Mouse (Mus musculus) inflammation-experienced regulatory T-cells, adult 6 months (primary cell): ENCODE data around the gene Dhx33. TPM values are rescaled to one million over a fixed set of nuclear protein-coding genes. Genes with fewer than 3 reads are reported as not detected.
A peak's percentile ranks its signal among the peaks of the same experiment; 100 is the strongest.

Experiments
- ATAC-seq: one replicate; pipeline ENCODE4 v1.8.0; 2017
- polyA plus RNA-seq, 3 experiments: library from polyadenylated mRNA; unstranded; fragments of 100-300 nt; shearing (Covaris generic); gene quantifications; one replicate each; pipeline ENCODE4 v1.2.1; 2017

The Dhx33 gene
- 1 to 10 TPM; 4.8 to 6.8 (median 6.2) TPM for polyA plus RNA-seq

DNA sequence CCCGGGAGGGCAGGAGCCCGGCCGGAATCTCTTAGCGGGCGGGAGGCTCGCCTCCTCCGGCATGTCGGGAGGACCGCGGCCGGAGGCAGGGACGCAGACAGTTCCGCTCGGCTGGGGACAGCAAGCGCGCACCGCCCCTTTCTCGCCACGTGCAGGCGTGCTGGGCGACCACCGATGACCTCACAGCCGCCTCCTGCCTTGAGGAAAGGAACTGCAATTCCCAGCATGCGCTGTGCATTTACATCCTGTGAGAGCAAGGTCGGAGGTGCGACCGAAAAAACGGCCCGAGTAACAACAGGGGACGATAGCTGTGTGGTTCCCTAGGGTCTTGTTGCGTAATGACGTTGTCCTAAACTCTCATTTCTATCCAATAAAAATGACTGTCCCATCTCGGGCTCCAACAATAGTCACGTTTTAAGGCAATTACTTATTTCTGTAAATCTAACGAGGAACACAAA lies at the start of gene Dhx33:
TSS of gene Dhx33 (minus strand) at position 122 of the 458 bp plus-strand sequence.
- ATAC-seq = peak; percentile 94

- ATAC-seq = no peak
These were observed 48.3 kb upstream of the Dhx33 start for GRCm38 (mm10) chr11:71052554-71052953.

- ATAC-seq = no peak
These were observed 35.5 kb upstream of the Dhx33 start for GRCm38 (mm10) chr11:71039526-71040298.

DNA sequence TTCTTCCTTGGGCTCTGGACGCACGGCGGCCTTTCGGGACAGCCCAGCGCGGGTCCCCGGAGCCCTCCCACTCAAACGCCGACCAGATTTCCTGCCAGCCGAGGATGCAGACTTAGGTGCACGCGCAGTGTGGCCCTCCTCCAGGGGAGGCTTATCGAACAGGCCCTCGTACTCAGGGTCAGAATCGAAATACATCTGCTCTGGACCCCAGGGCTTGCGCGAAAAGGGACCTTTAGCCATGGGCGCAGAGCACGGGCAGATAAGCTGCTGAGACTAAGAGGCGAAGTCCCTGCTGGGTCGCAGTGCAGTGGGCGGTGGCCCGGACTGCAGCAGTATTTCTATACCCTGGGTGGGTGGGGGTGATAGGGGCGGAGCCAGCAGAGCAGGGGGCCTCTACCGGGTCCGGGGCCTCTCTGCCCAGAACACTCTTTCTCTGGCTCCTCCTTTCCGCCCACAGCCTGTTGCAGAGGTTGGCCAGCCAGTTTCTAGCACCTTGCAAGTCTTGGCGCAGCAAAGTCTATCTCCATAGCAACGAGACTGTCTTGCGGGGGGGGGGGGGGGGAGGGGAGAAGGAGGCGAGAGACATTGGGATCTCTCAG lies 29.0 kb upstream of the Dhx33 start, which contains the start of gene 6330403K07Rik:
TSS of gene 6330403K07Rik (minus strand) at position 351 of the 599 bp plus-strand sequence.
- ATAC-seq = peak; percentile 56

DNA sequence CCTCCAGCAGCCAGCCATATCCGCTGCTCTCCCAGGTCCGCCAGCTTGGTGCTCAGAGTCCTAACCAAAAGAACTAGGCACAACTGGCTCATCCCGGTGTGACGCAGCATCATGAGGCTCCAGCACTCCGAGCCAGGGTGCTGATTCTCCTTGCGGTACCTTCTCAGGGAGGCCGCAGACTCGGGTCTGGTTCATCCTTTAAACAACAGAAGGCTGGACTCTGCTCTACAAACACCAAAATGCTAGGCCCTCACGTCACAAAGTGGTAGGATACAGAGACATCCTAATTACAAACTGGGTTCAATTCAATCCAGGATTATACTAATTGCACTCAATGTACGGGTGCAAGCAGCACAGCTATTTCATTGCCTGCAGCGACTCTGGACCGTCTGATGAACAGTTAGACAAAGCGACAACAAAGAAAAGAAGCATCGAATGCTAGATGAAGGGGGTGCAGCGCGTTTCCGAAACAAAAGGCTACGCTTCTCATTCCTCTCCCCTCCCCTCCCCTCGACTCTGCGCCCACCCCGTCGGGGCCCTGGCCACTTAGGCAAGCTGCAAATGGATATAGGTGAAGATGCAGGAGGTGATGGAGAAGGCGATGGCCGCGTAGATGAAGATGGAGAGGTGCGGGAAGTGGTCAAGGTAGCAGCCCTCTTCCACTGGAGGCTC lies 28.4 kb upstream of the Dhx33 start:
- no peak for ATAC-seq

DNA sequence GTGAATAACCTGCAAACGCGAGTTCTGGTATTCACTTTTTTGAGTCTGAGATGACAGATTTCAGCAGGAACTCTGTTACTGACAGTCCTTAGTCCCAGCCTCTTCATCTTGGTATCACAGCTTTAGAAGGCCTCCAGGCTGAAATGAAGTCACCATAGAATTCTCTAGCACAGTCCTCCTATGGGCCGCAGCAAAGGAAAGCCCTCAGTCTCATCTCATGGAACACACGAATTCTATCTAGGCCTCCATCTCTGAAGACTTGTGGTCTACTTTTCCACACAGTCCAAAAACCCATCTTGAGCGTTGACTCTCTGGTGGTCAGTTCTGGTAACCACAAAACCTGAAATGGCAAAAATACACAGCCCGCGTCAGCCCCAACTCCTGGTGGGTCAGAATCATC lies 27.8 kb upstream of the Dhx33 start:
- ATAC-seq = no peak

DNA sequence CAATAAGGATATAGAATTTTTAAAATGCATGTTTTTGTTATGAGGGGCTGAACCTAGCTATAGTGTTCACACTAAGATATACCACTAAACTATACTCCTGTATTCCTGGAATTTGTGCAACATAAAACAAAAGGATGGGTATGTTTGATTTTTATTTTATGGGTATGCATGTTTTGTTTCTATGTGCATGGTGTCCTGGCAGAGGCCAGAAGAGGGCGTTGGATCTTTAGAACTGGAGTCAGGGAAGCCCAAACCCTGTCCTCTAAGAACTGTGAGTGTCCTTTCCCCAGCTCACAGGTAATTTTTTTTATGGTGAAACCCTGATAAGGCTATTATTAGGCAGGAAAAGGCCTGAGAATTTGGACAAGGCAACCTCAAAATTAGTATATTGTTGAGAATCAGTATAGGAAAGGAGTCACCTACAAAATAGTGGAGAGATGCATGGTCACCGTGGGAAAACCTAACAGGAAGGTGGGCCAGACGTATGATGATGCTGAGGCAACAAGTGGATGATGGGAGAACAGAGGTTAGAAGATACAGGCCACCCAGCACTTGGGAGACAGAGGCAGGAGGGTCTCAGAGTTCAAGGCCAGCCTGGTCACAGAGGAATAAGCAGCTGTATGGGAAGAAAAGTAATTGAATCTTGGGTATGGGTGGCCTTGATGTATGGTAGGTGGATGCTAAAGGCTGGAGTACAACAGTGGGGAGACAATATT lies 25.3 kb upstream of the Dhx33 start:
- no peak for ATAC-seq

DNA sequence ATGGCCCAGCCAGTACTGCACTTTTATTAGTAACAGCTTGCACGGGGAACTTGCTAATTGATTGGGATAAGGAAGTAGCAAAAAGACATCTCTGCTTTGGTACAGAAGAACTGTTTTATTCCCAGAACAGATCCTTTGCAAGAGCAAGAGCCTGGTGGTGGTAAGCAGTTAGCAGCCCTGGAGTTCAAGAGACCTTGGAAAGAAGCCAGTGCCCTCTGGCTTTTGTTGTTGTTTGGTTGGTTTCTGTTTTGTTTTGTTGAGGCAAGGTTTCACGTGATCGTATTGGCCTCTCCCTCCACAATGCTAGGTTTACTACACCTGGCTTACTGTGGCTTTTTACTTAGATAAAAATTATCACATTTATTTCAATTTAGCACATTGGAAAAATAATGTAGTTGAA lies 24.0 kb upstream of the Dhx33 start:
- no peak for ATAC-seq

DNA sequence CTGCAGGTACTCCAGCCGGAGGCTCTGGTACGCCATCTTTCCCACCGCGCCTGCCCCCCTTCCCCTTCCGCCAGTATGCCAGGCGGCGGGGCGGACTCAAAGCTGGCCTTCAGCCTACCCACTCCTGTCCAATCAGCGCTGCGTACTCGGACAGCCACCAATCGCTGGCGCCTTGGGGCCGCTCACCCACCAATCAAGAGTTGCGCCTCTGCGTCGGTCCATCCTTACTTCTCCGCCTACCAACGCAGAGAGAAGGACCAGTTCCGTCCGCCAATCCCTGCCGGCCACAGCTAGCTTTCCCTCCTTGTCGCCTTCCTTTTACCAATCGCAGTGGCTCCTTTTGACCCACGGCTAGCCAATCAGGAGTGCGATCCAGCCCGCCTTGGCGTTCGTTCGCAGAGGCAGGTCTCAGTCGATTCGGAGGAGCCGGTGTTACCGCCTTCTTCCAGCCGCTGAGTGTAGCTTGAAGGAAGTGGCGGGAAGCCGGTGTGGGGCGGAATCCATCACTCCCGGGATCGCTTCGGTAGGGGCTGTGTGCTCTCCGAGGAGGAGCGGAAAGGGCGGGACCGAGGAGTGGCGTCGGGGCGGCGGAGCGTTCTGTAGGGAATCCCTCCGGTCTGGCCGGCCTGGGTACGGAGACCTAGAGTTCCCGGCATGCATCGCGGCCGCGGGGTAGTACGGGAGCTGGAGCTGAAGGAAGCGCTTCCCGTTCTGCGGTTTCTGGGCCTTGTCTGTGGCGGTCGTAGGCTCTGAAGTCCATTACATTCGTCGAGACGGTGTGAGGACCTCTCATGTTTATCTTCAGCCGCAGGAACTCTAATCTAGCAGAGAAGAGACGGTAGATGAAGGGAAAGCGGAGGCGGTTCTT lies 15.2 kb upstream of the Dhx33 start, which contains the start of the genes Mis12 and Derl2:
TSS of gene Mis12 (plus strand) at position 411 of the 868 bp plus-strand sequence.
TSS of gene Derl2 (minus strand) at position 641 of the 868 bp plus-strand sequence.
- ATAC-seq = peak; percentile 97

DNA sequence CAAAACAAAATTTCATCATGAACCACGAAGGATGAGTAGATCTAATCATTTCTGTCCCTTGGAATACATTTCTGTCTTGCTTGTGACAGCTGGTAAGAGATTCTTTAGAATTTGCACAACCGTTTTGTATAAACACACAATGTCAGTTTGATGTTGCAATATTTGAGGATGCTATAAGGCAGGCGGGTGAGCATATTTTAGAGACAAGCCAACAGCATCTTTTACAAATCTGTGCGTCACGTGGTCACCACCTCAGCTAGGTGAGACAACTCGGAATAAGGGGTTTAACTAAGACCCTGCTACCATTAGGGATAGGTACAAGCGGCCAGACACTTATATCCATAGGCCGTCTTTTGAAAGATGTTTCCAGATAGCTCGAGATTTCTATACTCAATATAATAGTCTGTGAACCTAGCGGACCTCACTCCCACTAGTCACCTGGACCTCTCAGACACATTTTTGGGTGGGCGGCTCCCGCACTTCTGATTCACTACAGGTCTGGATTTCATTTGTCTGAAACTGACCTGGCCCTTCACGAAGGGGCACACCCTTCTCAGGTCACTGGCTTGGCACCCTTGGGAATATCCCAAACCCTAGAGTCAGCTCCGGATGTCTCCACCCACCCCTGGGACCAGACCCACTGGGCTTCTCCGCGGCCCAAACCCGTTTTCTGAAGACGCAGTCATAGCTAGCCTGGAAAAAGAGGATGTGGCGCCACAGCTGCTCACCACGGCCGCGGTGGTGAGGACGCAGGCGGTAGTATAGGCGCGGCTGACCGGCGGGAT lies 14.4 kb upstream of the Dhx33 start:
- peak; percentile 2 for ATAC-seq

DNA sequence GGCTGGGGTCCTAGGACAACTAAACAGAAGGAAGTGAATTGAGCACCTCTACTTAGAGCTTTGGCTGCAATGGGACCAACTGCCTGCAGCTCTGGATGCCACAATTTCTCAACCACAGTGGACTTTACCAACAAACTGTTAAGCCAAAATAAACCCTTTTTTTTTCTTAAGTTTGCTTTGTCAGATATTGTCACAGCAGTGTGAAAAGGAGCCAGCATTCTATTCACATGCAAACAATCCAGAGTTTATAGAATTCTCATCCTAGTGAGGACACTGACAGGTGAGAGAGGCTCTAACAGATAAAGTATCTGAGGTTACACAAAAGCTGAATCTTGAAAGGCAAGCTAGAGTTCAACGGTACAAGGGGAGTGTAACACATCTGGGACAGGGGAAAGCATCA lies 12.8 kb upstream of the Dhx33 start:
- no peak for ATAC-seq

- no peak for ATAC-seq
These were observed 8.5 kb upstream of the Dhx33 start for GRCm38 (mm10) chr11:71012743-71013142.

GRCm38 (mm10) chr11:71008321-71008720 lies 4.1 kb upstream of the Dhx33 start:
- ATAC-seq = no peak

DNA sequence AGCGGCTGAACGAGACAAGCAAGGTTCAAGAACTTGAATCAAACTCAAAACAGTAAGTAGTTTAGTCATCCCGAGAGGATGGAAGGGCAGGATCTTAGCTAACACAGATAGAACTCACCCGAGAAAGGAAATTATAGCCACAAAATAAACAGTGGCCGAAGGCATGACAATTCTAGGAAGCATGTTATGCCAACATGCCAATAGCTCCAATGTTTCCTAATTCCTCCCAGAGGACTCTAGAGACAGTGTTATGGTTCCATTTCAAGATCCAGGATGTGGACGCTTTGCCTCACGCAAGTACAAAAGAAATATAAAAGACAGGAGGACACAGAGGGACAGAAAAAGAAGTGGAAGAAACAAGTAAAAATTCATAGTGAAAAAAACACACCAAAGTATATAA lies 3.6 kb upstream of the Dhx33 start:
- no peak for ATAC-seq

DNA sequence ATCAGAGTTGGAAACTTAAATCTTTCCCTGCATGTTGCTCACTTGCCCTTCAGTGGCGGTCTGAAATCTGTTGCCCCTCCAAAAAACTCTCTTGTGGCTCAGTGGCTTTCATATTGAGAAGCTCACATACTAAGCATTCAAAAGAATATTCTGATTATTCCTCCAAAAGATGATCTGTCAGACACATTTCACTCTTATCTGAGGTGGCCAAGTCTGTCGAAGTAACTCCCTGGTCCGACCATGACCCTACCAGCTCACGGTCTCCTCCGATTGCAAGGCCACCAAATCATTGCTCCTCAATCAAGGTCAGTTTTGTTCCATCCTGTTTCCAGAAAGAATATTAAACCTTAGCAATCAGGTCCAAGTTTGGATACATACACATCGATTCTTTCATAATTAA lies 2.8 kb upstream of the Dhx33 start:
- ATAC-seq = no peak

DNA sequence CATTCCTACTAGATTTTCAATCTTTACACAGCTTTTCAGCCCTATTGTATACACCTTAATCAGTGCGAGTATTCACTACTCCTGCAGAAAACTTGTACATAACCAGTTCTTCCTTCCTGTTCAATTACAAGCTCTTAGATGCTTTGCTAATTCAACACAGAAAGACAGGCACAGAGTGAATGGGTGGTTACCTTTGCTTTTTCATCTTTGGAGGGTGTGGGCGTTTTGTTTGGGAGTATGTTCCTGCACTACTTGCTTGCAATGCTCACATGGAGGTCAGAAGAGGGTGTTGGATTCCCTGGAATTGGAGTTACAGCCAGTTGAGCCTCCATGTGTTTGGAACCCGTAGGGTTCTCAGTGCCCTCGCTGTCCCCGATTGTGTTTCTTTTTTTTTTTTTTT lies 809 bp upstream of the Dhx33 start:
- ATAC-seq = no peak

- peak; percentile 39 for ATAC-seq
These were observed 474 bp downstream of the Dhx33 start for GRCm38 (mm10) chr11:71003611-71004315.

- no peak for ATAC-seq
These were observed 3.1 kb downstream of the Dhx33 start for GRCm38 (mm10) chr11:71001167-71001566.

- ATAC-seq = peak; percentile 92
These were observed 21.5 kb downstream of the Dhx33 start, which contains the start of gene C1qbp for GRCm38 (mm10) chr11:70982557-70983228. Gene C1qbp (minus strand): TSS chr11:70983026.
